Mouse (Mus musculus) B cell, adult 2 months (primary cell): ENCODE data around the gene Pnkd.
"Not testable (repeated sequence)": the region's sequence is repeated elsewhere in the genome, so short reads cannot be mapped to it uniquely, and the experiment has no call there.

Experiments used
- DNase-seq, 2 experiments: peaks; one replicate each; pipeline ENCODE4 v3.0.0; 2022

Pnkd gene

GRCm38 (mm10) chr1:74332241-74332763, 47.6 kb downstream of the Pnkd start:
- peak; percentile 88 for DNase-seq

GRCm38 (mm10) chr1:74332930-74333329, 48.2 kb downstream of the Pnkd start:
- no peak for DNase-seq

GRCm38 (mm10) chr1:74334607-74335006, 49.9 kb downstream of the Pnkd start:
- DNase-seq = no peak

DNA sequence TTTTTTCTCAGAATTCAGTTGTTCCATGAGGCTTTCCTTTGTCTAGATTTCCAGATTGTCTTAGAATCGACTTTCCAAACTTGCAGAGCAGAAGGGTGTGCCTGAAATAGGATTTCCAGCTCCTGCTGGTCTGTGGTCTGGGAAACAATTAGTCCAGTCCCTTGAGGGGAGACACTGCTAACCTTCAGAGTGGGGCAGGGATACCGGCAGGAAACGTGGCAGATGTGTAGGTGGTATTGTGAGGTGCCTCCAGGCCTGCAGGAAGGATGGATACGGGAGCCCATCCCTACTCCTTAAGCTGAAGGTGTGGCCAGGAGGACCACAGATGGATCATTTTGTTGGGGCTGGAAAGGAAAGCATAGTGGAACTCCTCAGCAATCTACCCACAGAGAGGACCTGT, 50.3 kb downstream of the Pnkd start:
- DNase-seq = no peak

DNA sequence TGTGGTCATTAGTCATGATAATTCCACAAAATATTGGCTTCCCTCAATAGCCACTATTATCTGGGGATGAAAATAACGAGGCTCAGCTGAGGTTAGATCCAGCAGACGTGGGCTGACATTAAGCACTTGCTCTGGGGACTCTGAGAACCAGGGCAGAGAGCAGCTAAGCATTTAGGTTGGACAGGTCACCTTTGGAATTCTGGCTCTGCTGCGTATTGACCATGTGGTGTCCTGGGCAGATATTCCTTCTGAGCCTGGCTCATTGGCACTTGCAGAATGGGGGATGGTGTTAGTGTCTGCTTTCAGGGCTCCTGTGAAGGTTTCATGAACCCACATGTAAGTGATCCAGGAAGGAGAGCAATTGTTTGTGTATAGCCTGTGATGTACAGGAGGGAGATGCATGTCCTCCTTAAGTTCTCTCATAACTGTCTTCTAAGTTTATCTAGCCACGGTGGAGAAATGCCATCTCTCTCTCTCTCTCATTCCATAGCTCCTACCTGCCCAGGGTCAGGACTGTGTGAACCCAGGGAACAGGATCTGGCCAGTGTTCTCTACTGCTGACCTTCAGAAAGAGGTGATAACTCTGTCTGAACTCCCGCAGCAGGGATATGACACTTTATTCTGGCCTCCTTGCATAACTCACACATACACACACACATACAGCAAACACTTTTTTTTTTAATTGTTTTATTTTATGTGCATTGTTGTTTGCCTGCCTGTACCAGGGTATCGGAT, 50.9 kb downstream of the Pnkd start:
- no peak for DNase-seq

DNA sequence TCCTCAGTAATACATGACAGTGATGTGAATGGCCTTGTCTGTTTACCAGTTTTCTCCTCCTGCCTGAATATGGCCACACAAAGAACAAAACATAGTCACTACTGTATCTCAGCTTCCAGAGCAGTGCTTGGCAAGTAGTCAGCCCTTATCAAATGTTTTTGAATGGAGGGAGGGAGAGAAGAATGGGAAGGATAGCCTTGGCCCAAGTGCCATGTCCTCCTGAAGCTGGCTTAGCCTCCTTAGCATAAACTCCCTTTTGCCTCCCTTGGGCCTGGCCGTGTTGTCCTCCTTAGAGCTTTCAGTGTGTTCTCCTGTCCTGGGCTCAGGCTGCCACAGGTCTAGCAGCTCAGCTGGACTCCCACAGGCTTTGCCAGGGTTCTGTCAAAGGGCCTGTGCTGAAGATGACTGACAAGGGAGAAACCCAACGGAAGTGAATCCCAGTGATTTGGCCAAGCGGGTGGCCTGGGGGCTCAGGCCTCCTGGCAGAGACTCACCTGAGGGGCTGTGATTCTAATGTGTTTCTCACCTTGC, 52.6 kb downstream of the Pnkd start:
- DNase-seq = no peak

GRCm38 (mm10) chr1:74338013-74338412, 53.3 kb downstream of the Pnkd start:
- no peak for DNase-seq

GRCm38 (mm10) chr1:74338626-74339025, 53.9 kb downstream of the Pnkd start:
- DNase-seq = no peak

DNA sequence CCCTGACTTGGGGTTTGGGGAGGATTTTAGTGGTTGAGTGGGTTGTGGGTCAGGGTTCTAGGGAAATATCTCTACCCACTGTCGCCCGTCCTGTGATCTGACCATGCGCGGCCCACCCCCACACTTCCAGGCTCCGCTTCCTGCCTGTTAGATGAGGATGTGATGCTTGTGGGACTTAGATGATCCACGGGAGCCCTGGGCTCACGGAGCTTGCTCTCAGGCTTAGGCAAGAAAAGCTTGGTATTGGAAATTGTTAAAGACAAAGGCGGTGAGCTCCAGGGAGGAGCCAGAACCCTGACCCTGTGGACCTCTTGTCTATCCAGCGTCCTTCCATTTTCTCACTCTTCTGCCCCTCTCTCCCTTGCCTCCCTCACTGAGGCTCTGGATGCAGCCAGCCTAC, 55.2 kb downstream of the Pnkd start:
- no peak for DNase-seq

- no peak for DNase-seq
Measured at GRCm38 (mm10) chr1:74340361-74340764, 55.6 kb downstream of the Pnkd start.

DNA sequence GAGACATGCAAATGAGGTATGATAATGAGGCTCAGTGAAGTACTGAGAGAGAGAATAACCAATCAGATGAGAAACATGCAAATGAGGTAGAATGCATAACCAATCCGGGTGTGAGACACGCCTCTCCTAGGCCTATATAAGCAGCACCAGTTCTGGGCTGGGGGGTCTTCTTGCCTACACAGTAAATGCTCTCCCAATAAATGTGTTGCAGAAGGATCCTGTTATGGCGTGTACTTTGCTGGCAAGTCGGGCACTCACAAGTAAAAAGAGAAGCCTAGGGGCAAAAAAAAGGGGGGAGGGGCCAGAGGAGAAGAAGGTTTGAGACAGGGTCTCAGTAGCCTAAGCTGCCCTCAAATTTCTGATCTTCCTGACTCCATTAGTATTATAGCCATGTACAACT, 56.3 kb downstream of the Pnkd start:
- not testable (repeated sequence) for DNase-seq

GRCm38 (mm10) chr1:74341898-74342297, 57.2 kb downstream of the Pnkd start:
- no peak for DNase-seq

DNA sequence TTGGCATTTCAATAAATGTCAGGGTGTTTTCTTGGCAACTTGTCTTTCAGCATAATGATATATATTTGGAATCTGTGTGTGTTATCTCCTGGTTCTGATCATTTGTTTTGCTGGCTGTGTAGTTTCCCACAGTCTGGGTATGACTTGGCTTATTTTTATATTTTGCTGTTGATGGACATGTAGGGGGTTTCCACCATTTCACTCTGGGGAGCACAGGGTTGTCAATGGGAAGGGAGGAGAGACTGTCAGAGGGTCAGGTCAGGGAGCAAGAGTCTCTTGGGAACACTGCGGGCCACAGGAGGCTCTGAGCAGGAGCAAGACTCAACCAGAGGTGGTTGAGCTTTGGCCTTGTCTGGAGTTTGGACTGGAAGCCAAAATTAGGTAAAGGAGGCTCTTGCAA, 57.6 kb downstream of the Pnkd start:
- DNase-seq = no peak

- DNase-seq = no peak
Measured at GRCm38 (mm10) chr1:74343161-74343560, 58.4 kb downstream of the Pnkd start.

DNA sequence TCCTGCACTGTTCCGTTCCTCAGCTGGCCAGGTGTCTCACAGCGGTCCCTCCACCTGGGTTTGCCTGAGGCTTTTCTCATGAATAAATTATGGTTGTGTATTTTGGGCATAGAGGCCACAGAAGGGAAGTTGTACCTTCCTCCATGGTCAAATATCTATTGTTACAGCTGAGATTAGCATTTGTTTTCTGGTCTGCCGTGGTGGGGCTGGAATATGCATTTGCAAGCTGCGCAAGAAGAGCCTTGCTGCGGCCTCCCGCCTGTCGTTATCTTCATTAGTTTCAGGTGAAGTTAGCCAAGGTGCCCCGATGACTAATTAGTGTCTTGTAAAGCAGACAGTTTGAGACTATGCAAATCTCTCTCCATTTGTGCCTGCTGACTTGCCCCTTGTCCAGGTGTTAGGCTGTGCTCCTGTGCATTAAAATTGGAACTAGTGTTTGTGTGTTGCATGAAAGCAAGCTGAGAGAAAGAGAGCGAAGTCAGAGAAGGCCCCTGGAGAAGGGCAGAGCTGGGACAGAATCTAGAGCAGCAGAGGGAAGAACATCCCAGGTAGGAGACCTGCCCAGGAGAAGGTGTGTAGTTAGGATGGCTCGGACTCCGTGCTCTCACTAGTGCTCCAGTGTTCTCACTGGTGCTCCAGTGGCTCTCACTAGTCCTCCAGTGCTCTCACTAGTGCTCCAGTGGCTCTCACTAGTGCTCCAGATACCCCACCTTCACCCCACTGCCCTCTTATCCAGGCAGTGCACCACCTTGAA, 59.6 kb downstream of the Pnkd start:
- no peak for DNase-seq

GRCm38 (mm10) chr1:74351185-74351769, 66.5 kb downstream of the Pnkd start:
- no peak for DNase-seq

- no peak for DNase-seq
Measured at GRCm38 (mm10) chr1:74352532-74353096, 67.9 kb downstream of the Pnkd start.

DNA sequence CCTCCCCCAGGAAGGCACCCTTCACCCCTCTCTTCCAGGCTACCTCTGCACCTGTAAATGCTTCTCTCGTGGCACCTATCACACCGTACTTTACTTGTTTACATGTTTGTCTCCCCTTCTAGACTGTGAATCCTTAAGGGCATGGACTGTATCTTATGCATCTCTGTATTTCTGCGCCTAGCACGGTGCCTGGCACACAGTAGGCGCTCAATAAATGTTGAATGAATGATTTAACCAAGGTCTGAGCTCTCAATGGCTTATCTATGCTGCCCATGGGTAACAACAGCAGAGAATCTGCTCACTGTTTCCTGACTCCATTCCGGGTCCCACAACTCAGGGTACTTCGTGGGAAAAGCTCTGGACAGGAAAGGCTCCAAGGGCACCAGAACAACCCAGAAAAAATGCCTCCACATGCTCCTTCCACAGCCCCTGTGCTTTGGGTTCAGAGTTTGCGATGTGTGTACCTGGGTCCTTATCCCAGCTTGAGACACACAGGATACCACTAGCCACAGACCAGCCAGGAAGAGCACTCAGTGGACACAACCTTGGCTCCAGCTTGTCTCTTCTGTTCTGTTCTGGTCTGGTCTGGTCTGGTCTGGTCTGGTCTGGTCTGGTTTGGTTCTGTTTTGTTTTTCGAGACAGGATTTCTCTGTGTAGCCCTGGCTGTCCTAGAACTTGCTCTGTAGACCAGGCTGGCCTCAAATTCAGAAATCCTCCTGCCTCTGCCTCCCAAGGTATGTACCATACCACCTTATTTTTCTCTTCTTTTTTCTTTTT, 68.9 kb downstream of the Pnkd start:
- DNase-seq = no peak

DNA sequence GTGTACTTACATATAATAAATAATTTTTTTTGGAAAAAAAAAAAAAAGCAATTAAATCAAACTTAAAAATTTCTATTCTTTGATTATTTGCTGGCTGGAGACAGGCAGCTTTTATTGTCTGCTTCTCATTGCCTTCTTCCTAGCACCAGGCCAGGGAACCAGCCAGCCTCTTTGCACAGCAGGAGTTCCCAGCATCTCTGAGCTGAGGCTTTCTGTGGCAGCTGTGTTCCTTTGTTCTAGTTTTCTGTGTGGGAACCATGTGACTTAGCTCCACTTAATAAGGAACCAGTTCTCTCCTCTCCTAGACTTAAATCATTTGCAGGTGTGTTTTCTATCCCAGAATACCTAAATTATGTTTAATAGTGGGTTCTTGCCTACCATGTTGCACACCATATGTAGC, 72.8 kb downstream of the Pnkd start:
- no peak for DNase-seq

- no peak for DNase-seq
Measured at GRCm38 (mm10) chr1:74359952-74360517, 75.3 kb downstream of the Pnkd start.

DNA sequence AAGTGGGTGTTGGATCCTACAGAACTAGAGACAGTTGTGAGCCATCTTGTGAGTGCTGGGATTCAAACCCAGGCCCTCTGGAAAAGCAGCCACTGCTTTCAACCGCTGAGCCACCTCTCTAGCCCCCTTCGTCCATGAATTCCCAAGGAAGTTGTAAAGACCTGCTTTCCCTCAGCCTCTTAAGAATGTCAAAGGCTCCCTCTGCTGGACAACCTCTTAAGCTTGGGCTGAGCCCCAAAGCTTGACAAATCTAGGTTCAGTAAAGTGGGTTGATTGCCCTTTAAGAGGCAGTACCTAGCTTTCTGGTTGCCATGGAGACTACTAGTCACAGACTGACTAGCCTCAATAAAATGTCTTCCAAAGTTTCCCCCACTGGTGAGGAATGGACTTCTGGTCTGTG, 77.1 kb downstream of the Pnkd start, which contains the start of gene Catip:
TSS of gene Catip (plus strand) at position 297 of the 400 bp plus-strand sequence.
- DNase-seq = peak; percentile 58 to 61
